In the genomic region with DNA sequence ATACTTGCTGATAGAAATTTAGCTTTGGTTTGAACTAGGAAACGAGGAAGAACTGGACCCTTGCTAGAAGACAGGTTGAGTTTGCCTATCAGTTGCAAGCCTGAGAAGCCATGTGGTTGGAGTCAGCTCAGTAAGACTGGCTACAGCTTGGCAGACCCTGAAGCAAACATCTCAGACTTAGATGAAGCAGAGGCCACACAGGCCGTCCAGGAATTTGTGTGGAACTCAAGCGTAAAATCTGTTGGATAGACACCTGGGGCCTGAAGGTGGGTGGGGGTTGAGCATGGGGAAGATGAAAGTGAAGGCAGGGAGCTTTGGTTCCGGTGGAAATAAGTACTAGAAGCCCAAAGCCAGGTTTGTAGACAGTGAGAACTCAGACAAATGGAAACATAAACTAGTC, we compare ENCODE assay signal across 14 mouse cellular contexts. TPM values are rescaled to one million over a fixed set of nuclear protein-coding genes. Genes with fewer than 3 reads are reported as not detected.
A peak's percentile ranks its signal among the peaks of the same experiment; 100 is the strongest.
DNase-seq lines count a peak whose midpoint lies in the region; ATAC-seq and TF ChIP-seq lines count a peak whose summit lies in the region.
"Had no signal": no experiment of that assay in that cellular context is flagged by ENCODE, and none has a peak within 500 bp of the region (broad histone marks: within the 10 kb centered on the region; RNA-seq: fewer than 3 reads in every experiment).

No protein-coding gene starts in this region.

- H3K4me2 ChIP-seq in lung, embryonic 16.5 days (ENCODE audit: low read depth, low read length): no peak overlapping the region
- H3K4me2 ChIP-seq in stomach, embryonic 15.5 days: 0 out of 2 replicates have a peak overlapping the region, but pooled peaks have one; percentile 1
- H3K4me2 ChIP-seq: liver, embryonic 13.5 days; midbrain, embryonic 12.5 days had no signal

- 48% methylated on average over 4 of the region's 4 CpGs for WGBS in heart, adult 2 months
- 48% methylated on average over 4 of the region's 4 CpGs for WGBS in lung, embryonic 16.5 days
- WGBS in stomach, embryonic 15.5 days: 55% methylated on average over 4 of the region's 4 CpGs

- no peak for DNase-seq in heart, adult 2 months
- DNase-seq in heart, postnatal 4 days: no peak
- DNase-seq in lung, postnatal 4 days: no peak
- peak; percentile 38 for DNase-seq in kidney, adult 9 months
- no peak for DNase-seq in layer of hippocampus, adult 2 months (ENCODE audit: low spot score in 2 of 2)
- DNase-seq in left cerebral cortex, postnatal 10 days (ENCODE audit: extremely low spot score in 1 of 2, low spot score in 2 of 2): no peak
- DNase-seq: liver, embryonic 13.5 days; right cerebral cortex, adult 18-20 months had no signal

- H3K4me1 ChIP-seq in heart, adult 2 months (ENCODE audit: control insufficient read depth, insufficient read depth, low read length): peaks cover 7% of the 10 kb centered on the region
- peaks cover 10% of the 10 kb centered on the region for H3K4me1 ChIP-seq in lung, embryonic 16.5 days (replicated peaks; ENCODE audit: control insufficient read depth, insufficient read depth, low read length)
- peaks cover 8% of the 10 kb centered on the region; the same call in 1 of the 2 replicates for H3K4me1 ChIP-seq in stomach, embryonic 15.5 days
- H3K4me1 ChIP-seq: liver, embryonic 13.5 days had no signal

- no peak for TF ChIP-seq CTCF in heart, adult 2 months (IDR thresholded peaks at IDR 0.05)
- no peak for TF ChIP-seq CTCF in layer of hippocampus, adult 2 months (conservative IDR thresholded peaks at IDR 0.05)

- no peaks in the 10 kb centered on the region for H3K27me3 ChIP-seq in heart, adult 2 months (ENCODE audit: control insufficient read depth, insufficient read depth, low read length)
- H3K27me3 ChIP-seq in lung, embryonic 16.5 days (ENCODE audit: control insufficient read depth, insufficient read depth, low read depth, low read length): no peaks in the 10 kb centered on the region
- no peaks in the 10 kb centered on the region for H3K27me3 ChIP-seq in stomach, embryonic 15.5 days (replicated peaks)
- H3K27me3 ChIP-seq: heart, embryonic 13.5 days; liver, embryonic 13.5 days; midbrain, embryonic 12.5 days had no signal

- no peak for TF ChIP-seq POLR2A in heart, adult 2 months (IDR thresholded peaks at IDR 0.05; ENCODE audit: insufficient read depth, low read depth, low read length)

- TF ChIP-seq EP300 in heart, adult 2 months (IDR thresholded peaks at IDR 0.05; ENCODE audit: insufficient read depth, low read depth, low read length): no peak

- no peak overlapping the region for H3K4me3 ChIP-seq in heart, adult 2 months
- H3K4me3 ChIP-seq in lung, embryonic 16.5 days (ENCODE audit: low read length): no peak overlapping the region
- H3K4me3 ChIP-seq in stomach, embryonic 15.5 days (replicated peaks): no peak overlapping the region
- H3K4me3 ChIP-seq in layer of hippocampus, adult 2 months: no peak overlapping the region
- H3K4me3 ChIP-seq: heart, embryonic 13.5 days; liver, embryonic 13.5 days; midbrain, embryonic 12.5 days had no signal

- no peak; the same call in 1 of the 2 replicates for ATAC-seq in lung, embryonic 16.5 days (ENCODE audit: low read depth)
- peak; percentile 22; the same call in 1 of the 2 replicates for ATAC-seq in stomach, embryonic 15.5 days (ENCODE audit: insufficient read depth, low FRiP score, low read depth)
- ATAC-seq: activated CD4-positive, CD25-positive, alpha-beta regulatory T cell, adult 4 months had no signal

- H3K9ac ChIP-seq in heart, adult 2 months (ENCODE audit: low read depth, low read length): no peak overlapping the region
- no peak overlapping the region for H3K9ac ChIP-seq in lung, embryonic 16.5 days (ENCODE audit: low read length)
- no peak overlapping the region for H3K9ac ChIP-seq in stomach, embryonic 15.5 days
- H3K9ac ChIP-seq: heart, embryonic 13.5 days; liver, embryonic 13.5 days; midbrain, embryonic 12.5 days had no signal

- H3K9me3 ChIP-seq in lung, embryonic 16.5 days (ENCODE audit: control insufficient read depth, low read length): no peaks in the 10 kb centered on the region
- no peaks in the 10 kb centered on the region for H3K9me3 ChIP-seq in stomach, embryonic 15.5 days
- H3K9me3 ChIP-seq: heart, embryonic 13.5 days; liver, embryonic 13.5 days; midbrain, embryonic 12.5 days had no signal

- H3K36me3 ChIP-seq in heart, adult 2 months (ENCODE audit: control insufficient read depth, insufficient read depth, low read length): peaks cover 10% of the 10 kb centered on the region
- H3K36me3 ChIP-seq in lung, embryonic 16.5 days (ENCODE audit: control insufficient read depth, insufficient read depth, low read length): no peaks in the 10 kb centered on the region
- no peaks in the 10 kb centered on the region for H3K36me3 ChIP-seq in stomach, embryonic 15.5 days
- H3K36me3 ChIP-seq: heart, embryonic 13.5 days; liver, embryonic 13.5 days; midbrain, embryonic 12.5 days had no signal

- H3K79me2 ChIP-seq in heart, adult 2 months (replicated peaks; ENCODE audit: control insufficient read depth, insufficient read depth, low read length): no peaks in the 10 kb centered on the region

- H3K27ac ChIP-seq in heart, adult 2 months: peak overlapping the region; percentile 12; the same call in 1 of the 2 replicates
- H3K27ac ChIP-seq in lung, embryonic 16.5 days (ENCODE audit: low read length): peak overlapping the region; percentile 77
- H3K27ac ChIP-seq in stomach, embryonic 15.5 days: peak overlapping the region; percentile 23; the same call in 1 of the 2 replicates
- no peak overlapping the region for H3K27ac ChIP-seq in layer of hippocampus, adult 2 months
- H3K27ac ChIP-seq: liver, embryonic 13.5 days; midbrain, embryonic 12.5 days had no signal

- intact Hi-C loops in heart, adult 2 months (cut with DNase I): no loop called here
- intact Hi-C loops in left cerebral cortex, postnatal 10 days (cut with DNase I): no loop called here

RNA-seq across cellular contexts. Expression of a gene that starts 25.8 kb away (rescaled TPM):
- total RNA-seq in heart, adult 2 months (2021): 10 to 100 TPM; 16.4 to 26.5 TPM
- polyA plus RNA-seq in heart, adult 2 months (2012; rRNA removed): 5.1 and 6.6 TPM in 2 replicates
- 10 to 100 TPM in 1 of 2 experiments, 1 to 10 TPM in 1; 8.6 to 12.1 TPM for total RNA-seq in heart, postnatal 4 days (2021)
- 27.3 and 33.3 TPM in 2 replicates for polyA plus RNA-seq in lung, embryonic 16.5 days (2015; fragmentation: Nextera tagmentation; extraction: Ambion mirVana)
- 11.1 and 12.3 TPM in 2 replicates for polyA plus RNA-seq in stomach, embryonic 15.5 days (2015; fragmentation: Nextera tagmentation; extraction: Ambion mirVana)
- total RNA-seq in layer of hippocampus, adult 2 months (2021): 10 to 100 TPM; 17.5 to 17.9 TPM
- 10 to 100 TPM; 12.3 to 12.7 TPM for total RNA-seq in left cerebral cortex, postnatal 10 days (2021)
- total RNA-seq: MEL had no signal
- polyA plus RNA-seq: activated CD4-positive, CD25-positive, alpha-beta regulatory T cell, adult 4 months had no signal
